Mouse (Mus musculus) induced T-regulatory cell, adult 2 months (primary cell): ENCODE measurements at regions not wholly inside any gene's neighbourhood (a gene's known extent, or its start where the extent isn't known, plus 50 kb on each side); places are given as distances from the start of the nearest gene placed in this dataset.

Source experiments
- DNase-seq: peaks from one replicate; pipeline ENCODE4 v3.0.0-alpha.2; 2012; ENCODE audit warnings: low read depth

DNA sequence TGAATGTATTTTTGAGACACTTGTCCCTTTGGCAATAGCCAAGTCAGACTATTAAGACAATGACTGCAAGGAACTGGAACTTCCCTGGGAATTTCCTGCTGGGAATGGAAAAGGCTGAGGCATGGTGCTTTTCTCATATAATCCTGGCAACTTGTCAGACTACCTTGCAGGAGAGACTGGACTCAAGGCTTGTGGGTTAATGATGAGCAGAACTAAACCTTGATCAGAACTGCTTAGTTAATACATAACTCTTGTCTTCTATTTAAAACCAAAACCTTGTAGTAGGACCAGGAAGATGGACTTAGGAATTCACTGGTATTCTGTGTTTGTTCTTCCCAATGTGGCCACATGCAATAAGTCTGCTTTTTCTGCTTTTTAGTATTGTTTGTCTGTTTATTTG, 579.3 kb upstream of the Plxna2 start:
- DNase-seq = no peak

DNA sequence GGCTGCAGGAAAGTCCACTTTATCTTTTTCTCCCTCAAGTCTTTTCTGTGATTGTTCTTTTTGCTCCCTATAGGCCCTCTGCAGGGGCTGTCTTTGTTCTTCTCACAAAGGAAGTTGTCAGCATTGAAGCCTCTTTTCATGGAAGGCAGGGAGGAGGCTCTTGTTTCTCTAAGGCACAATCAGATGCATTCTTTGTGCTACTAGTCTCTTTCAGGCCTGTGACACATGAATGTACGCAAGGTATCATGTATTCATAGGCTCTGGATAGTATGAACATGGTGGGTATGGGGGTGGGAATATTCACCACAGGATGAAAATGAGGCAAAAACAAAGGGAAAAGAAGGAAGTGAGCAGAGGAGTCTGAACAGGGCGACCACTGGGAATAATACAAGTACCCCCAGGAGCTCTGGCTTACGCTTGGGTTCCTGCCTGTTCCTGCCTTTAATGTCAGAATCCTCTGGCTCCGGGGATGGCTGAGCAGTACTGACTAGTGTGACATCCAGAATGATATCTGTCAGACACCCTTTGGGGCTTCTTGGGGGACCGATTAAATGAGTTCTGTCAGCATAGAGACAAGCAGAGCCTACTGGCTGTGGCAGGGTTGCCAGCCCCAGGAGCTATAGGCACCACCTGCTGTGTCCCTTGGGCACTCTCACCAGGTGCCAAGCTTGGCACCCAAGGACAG, 583.7 kb upstream of the Plxna2 start:
- DNase-seq = no peak

DNA sequence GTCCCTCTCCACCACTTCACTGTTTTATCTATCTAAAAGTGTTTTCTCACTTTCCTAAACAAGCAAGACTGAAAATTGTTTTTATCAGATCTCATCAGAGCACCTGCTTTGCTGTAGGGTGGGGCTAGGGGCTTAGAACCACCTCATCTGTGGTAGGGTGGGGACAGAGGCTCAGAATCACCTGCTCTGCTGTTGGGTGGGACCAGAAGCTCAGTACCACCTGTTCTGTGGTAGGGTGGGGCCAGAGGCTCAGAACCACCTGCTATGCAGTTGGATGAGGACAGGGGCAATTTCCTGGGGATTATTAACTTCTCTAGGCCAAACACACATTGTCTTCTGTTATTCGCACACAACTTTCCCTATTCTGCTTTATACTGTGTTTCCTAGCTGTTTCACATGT, 585.4 kb upstream of the Plxna2 start:
- no peak for DNase-seq

DNA sequence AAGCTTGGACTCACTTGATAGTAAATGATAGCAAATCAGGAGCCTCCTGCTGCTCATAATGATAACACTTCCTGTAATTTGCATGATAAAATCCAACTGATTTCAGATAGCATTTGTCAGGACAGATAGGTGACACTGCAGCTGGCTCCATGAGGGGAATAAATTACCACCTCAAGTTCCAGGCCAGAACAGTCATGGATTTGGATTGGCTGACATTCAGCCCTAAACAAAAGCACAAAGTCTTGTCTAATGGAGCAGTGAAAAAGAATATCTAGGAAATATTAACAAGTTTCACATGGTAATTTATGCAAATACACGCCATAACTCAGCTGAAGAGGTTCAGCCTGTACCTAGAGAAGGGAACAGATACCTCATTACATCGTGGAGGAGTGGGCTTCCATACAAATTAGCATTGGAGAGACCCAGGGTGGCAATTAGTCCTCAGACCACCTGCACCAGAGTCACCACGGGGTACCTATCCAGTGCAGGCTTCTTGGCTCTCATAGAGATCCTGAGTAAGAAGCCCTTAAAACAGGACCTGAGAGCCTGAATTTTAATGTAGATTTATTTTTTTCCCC, 587.3 kb upstream of the Plxna2 start:
- DNase-seq = no peak

DNA sequence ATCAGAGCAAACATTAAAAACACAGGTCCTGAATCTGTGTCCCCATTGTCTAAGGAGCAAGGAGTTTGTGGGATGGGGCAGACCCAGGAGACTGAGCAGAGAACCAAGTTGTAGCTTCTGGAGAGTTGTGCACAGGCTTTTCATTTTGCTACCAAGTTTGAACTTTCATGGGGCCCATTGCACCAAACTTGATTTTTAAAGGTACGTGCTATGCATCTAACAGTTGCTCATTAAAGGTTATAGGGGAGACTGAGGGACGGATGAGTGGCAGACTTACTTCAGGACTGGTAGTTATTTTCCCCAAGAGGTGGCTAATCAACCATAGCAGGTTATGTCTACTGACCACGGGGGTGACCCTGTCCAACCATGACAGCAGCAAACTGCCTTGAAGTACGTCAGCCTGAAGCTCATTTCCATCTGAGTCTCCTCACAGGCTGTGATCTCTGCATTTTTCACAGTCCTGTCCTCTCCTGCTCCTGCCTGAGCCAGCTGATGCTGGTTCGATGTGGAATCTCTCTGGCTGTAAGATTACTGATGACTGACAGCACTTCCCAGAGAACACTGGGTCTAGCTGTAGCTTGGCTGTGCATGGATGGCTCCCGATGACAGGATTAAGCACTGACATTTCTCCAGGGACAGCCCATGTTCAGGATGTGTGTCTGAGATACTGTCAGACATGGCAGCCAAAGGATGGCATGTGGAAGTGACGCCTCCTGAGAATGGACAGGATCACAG, 590.9 kb upstream of the Plxna2 start:
- no peak for DNase-seq

DNA sequence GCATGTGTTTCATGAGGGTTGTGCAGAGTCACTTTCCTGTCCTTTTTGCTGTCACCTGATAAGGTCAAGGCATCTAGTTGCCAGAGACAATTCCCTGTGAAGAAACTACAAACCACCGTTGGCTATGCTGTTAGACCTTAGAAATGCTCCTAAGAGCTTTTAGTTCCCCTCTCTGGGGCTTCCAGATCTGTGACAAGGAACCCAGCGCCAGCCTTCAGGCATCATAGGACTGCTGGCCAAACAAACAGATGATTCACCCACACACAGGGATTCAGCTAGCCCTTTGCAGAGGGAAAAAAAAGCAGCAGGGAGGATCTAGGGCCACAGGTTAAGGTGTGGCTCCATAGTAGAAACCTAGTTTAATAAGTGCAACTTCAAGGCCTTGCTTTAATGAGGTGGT, 591.8 kb upstream of the Plxna2 start:
- DNase-seq = no peak

DNA sequence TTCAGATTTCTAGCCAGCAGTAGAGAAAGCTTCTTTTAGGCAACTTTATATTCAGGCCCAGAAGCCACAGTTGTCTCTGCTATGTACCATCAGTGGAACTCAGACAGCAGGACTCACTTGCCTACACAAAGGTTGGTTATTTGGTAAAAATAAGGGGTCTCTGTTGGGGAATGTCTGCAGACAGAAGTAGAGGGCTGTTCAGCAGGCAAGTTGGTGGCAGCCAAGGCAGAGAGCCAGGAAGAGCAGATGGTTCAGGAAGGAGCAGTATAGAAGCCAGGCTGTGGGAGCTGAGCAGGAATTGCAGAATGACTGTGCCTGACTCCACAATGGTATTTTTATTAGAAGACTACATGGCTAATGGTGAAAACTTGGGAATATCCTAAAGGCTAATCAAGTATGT, 598.7 kb upstream of the Plxna2 start:
- DNase-seq = no peak

DNA sequence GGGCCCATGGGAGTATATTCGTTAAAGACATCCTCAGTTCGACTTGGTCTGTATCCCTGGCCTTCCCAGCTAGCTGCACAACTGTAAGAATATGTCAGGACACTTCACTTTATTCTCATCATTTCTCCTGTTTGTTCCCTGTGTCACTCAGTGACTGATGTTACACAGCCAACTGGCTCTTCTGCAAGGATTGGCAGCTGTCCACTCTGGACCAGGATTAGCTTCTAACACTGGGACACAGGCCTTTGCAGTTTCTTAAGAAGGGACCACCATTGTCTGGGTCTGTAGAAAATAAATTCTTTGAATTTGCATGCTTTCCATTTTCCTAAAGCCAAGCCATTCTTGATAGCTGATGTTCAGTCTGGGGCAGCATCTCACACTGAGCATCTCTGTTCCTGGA, 622.1 kb upstream of the Camk1g start:
- DNase-seq = no peak

DNA sequence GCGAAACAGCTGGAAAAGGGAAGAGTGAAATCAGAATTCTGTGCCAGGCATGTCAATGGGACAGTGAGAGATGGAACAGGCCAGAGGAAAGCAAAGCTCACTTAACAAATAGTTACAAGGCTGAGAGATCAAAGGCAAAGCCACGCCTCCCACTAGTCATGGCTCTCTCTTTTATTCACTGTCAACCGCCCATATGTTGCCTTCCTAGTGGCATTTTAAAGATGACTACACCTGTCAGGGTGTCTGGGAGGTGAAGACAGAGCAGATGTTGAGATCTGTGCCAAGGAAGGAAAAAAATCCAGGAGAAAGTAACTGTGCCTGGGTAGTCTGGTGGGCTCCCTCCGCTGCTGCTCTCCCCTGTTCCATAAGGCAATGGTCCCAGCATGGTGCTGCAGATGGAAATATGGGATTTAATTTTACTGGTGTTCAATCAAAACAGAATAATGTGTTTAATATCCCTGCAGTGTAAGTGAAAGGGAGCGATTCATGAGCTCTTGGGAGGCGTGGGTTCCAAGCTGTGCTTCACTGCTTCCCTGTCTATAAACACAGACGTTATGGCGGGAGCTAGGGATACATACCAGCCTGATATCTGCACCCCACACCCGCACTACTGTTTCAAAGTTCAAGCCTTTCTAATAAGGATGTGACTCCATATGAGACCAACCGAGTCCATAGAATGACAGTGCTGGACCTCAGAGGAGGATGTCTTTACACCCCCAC, 620.0 kb upstream of the Camk1g start:
- no peak for DNase-seq

DNA sequence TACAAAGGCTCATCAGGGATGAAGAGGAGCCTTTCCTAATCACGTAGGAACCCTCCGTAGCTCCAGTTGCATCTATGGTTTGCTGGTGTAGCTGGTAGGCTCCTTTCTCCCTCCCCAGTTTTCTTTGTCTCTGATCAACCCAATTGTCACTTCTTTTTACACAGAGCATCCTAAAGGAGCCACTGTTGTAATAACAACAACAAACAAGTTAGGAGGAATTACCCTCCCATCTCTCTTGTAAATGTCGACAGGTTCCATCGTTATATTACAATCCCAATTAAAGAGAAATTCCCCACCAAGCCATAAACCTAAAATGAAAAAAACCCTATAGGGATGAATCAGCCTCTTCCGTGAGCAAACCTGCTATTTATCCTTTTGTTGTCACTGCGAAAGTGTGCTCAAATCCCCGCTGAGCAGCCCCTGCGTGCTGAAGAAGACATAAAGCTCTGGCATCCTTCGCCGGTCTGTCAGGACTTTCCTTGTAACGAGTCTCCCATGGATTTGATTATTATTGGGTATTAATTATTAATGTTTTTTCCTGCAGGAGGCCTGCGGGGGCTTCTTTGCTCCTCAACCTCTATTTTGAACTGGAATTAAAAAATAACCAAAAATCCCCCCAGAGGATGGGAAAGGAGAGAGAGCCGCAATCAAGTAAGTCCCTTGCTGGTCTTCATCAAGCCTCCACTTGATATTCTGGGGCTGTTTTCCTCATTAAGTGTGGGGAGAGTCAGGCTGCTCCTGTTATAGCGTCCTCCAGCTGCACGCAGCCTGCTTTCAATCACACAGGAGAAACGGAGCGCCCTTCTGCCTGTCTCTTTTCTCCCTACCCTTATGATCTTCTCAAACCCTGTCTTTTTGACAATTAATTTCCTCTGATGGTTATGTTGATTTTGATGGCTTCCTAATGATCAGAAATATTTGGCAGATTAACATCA, 619.1 kb upstream of the Camk1g start:
- no peak for DNase-seq

DNA sequence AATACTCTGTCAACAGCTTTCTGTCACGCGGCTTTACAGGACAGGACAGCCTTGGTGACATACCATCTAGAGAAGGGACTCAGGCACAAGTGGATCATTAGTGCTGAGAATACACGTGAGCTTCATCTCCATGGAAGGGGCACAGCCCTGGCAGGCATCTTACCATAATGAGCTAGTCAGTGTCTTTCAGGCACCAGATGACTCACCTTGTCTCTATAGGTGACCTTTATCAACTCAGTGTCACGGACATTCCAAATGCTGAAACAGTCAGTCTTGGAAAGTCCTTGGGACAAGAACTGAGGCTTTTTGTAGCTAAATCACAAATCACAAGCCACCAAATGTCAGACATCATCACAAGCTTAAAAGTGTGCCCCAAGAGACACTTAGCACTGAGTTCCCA, 610.5 kb upstream of the Camk1g start:
- no peak for DNase-seq

DNA sequence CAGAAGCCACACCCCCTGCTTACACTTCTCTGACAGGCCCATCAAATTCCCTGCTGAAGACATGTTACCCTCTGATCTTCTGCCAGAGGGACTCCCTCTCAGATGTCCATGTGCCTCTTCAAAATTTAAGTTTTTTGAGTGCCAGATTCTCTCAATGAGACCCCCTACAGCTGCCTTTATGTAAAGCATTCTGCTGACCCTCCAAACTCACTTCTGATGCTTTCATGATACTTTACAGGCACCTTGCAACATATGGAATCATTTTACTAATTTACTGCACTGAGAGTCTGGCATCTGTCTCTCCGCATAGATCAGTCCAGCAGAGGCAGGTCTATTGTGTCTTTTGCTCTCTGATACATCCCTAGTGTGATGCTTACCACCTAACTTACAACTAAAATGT, 601.4 kb upstream of the Camk1g start:
- no peak for DNase-seq

DNA sequence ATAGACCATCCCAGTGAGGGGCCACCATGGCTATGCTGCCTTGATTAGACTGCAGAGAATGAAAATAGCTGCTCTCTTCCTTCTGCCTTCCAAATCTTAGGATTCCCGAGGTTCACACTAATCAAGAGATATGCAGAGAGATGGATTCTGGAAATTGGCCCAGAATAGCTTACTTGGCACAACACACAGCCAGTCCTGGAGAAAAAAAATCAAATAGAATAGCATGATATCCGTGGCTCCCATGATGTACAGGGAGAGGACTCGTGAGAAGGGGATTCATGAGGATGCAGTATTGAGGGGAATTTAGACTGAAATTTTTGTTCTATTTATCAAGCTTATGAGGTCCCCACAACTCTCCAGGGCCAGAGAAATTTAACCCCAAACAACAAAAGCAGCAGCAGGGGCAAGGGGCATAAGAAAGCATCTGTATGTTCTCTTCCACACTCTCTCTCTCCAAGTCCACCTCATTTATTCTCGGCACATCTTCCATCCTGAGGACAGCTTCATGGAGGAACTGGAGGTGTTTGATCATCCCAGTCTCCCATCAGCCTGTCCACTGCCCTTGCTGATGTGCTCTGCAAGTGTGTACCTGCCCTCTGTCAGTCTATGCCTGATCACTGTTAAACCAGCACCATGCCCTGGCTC, 599.3 kb upstream of the Camk1g start:
- DNase-seq = no peak

DNA sequence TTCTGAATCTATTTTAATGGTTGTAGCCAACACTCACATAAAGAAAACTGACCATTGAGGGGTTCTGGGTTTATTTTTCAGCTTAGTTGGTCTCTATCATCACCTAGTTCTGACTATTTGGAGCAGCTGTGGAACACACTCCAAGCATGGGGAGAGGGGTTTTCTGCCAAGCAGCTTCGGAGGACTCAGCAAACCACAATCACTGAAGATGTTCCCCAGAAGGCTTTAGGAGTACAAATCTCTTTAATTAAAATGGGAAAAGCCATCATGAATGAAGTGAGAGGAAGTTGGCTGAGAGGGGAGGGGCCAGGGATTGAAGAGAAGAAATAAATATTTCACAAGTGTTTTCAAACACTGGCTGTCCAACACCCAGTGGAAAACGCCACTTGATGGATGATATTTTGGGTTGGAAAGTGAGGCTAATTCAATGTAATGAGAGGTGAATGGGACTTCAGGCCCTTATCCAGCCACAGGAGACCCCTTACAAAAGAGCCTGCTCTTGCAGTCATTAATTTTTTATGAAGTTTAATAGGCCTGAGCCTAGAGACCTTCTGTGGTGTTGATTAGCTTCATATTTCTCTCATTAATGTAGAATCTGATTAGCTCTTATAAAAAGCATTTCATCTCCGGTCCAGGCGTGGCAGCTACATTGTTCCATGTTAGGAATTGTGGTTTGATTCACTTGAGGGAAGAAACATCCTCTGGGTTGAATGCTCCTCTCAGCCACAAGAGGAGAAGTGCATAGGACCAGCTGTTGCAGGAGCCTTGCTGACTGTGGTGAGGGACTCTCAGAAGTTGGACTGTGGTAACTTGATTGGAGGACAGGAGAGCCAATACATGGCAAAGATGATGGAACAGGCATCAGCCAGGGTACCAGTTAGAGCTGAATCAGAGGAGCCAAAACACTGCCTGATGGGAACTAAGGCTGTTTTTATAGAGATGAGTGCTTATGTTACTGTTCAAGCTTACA, 598.1 kb upstream of the Camk1g start:
- no peak for DNase-seq

DNA sequence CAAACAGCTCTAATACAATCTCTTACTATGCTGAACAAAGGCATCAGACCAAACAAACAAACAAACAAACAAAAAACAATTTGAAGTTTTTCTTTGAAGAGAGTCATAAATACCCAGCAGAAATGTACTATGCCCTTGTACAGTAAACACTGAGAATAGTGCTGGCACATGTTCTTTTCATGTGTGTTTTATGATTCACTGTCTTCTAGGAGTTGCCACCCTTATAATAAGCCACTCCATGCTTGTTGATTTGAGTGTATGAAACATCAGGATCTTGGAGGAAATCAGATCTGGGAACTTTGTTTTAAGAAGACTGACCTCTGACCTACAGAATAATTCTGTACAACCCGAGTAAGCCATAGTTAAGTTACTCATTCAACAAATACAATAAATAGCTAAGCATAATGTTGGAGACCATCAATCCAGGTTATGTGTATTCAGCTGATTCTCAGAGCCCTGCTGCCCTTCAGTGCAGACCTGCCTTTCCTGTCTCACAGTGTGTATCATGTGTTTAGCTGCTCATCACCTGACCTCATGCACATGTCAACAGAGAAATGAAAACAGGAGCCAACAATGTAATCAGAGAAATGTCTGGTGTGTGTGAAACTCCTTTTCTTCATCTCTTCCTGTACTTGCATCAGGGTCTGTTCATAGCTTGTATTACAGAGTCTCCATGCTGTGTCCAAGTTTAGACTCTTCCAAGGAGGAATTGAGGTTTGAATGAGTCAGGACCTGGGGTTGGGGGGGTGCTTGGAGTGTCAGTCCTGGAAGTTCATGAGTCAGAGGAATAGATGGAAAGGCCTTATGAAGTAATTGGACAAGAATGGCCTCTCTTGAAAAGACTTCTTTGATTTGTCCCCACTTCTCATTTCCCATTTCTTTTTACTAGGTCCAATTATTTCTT, 596.8 kb upstream of the Camk1g start:
- DNase-seq = no peak

DNA sequence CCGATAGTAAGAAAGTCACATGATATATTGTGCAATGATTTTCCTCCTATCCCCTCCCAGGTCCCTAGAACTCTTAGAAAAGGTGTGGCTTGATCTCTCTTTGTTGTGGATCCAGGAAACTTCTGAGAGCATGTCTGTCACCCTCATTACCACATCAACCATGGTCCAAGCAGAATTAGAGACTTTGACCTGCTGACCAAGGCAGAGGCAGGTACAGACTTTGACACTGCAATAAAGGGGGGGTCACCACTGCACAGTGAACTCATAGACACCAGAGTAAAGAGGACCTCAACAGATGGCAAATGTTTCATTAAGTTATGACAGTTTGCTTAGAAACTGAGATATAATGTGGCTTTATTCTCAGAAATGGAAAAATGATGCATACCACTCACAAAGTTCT, 595.2 kb upstream of the Camk1g start:
- no peak for DNase-seq

DNA sequence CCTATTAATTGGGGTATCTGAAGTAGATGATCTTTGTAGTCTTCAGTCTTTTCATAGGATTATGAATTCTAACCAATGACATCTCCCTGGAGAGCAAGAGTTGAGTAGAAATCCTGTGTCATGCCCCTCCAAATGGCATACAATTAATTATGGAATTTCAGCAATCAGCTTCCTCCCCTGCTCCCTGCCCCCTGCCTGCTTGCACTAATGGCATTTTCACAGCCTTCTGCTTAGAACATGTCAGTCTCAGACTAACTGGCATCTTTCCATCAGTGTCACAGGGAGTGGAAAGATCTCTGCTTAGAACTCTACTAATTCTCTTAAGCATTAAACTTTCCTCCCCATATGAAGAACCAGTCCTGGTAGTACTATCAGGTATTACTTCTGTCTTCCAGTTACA, 581.8 kb upstream of the Camk1g start:
- DNase-seq = no peak

DNA sequence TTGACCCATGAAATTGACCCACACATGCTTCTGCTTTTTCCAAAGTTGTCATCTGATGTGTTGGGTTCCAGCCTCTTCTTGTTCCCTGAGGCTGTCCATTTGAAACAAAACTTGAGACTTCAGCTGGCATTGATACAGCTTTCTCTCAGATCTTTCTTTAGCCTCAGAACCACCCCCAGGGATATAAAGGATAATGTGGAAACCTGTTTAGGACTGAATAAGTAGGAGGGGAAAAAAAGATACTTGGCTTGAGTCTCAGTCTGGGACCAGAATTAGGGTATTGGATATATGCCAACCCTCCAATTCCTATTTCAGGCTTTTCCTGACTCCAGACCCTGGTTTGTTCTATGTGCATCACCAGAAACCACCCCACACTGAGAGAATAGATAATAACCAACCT, 579.7 kb upstream of the Camk1g start:
- no peak for DNase-seq

DNA sequence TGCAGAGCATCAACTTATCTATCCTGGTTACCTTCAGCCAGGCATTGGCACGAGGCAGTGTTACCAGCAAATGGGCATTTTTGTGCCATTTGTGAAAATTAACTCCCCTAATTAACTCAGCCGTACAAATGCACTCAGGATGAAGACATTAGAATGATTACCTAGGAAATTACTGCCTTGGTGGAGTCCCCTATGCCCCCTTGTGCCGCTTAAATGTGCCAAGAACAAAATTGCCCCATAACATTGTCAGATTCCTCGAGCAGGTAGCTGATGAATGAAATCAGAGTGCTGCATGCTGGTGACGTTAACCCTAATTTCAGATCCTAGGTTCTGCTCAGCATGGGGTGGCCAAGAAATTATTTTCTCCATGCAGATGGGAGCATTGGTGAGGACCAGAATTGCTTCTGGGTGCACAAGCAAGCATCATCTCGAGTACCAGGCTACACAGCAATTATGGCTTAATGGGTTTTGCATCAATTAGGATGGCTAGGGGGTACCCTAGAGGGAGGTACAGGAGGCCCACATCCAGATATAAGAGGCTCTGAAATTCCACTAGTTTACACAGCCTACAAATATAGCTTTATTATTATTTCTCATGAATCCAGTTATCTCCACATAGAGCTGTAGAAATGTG, 577.0 kb upstream of the Camk1g start:
- DNase-seq = no peak
